Mouse (Mus musculus) adrenal gland, postnatal 25 days (tissue): ENCODE measurements at regions not wholly inside any gene's neighbourhood (a gene's known extent, or its start where the extent isn't known, plus 50 kb on each side); places are given as distances from the start of the nearest gene placed in this dataset.

Experiments used
- DNase-seq: peaks from one replicate; pipeline ENCODE4 v3.0.0; 2021; ENCODE audit warnings: mixed read lengths

- no peak for DNase-seq
These were observed 215.6 kb downstream of the Cog6 start for GRCm38 (mm10) chr3:52801446-52801845.

GRCm38 (mm10) chr3:52800673-52801072 is 216.4 kb downstream of the Cog6 start:
- DNase-seq: no peak

GRCm38 (mm10) chr3:52797801-52798200 is 219.2 kb downstream of the Cog6 start:
- no peak for DNase-seq

GRCm38 (mm10) chr3:52797164-52797563 is 219.9 kb downstream of the Cog6 start:
- no peak for DNase-seq

GRCm38 (mm10) chr3:52794218-52794617 is 222.8 kb downstream of the Cog6 start:
- no peak for DNase-seq

- no peak for DNase-seq
These were observed 224.2 kb downstream of the Cog6 start for GRCm38 (mm10) chr3:52792801-52793200.

- DNase-seq: no peak
These were observed 224.9 kb downstream of the Cog6 start for GRCm38 (mm10) chr3:52792121-52792520.

- no peak for DNase-seq
These were observed 226.1 kb downstream of the Cog6 start for GRCm38 (mm10) chr3:52790942-52791341.

- no peak for DNase-seq
These were observed 228.9 kb downstream of the Cog6 start for GRCm38 (mm10) chr3:52787964-52788760.

- DNase-seq: no peak
These were observed 231.4 kb downstream of the Cog6 start for GRCm38 (mm10) chr3:52785595-52785994.

GRCm38 (mm10) chr3:52784476-52784875 is 232.6 kb downstream of the Cog6 start:
- DNase-seq: no peak

- DNase-seq: no peak
These were observed 234.5 kb downstream of the Cog6 start for GRCm38 (mm10) chr3:52782576-52782975.

- DNase-seq: no peak
These were observed 235.5 kb downstream of the Cog6 start for GRCm38 (mm10) chr3:52781521-52781920.

- no peak for DNase-seq
These were observed 236.7 kb downstream of the Cog6 start for GRCm38 (mm10) chr3:52780356-52780755.

GRCm38 (mm10) chr3:52775875-52776274 is 241.2 kb downstream of the Cog6 start:
- DNase-seq: no peak

- no peak for DNase-seq
These were observed 241.9 kb downstream of the Cog6 start for GRCm38 (mm10) chr3:52775156-52775555.

GRCm38 (mm10) chr3:52774734-52775133 is 242.3 kb downstream of the Cog6 start:
- no peak for DNase-seq

- peak; percentile 13 for DNase-seq
These were observed 249.8 kb downstream of the Cog6 start for GRCm38 (mm10) chr3:52767276-52767675.

- DNase-seq: peak; percentile 9
These were observed 250.2 kb downstream of the Cog6 start for GRCm38 (mm10) chr3:52766841-52767240.

- DNase-seq: peak; percentile 22
These were observed 252.9 kb downstream of the Cog6 start for GRCm38 (mm10) chr3:52764166-52764565.

GRCm38 (mm10) chr3:52763660-52764059 is 253.4 kb downstream of the Cog6 start:
- no peak for DNase-seq

- no peak for DNase-seq
These were observed 254.5 kb downstream of the Cog6 start for GRCm38 (mm10) chr3:52762549-52762948.

- DNase-seq: no peak
These were observed 257.2 kb downstream of the Cog6 start for GRCm38 (mm10) chr3:52759846-52760245.

- DNase-seq: peak; percentile 51
These were observed 258.5 kb downstream of the Cog6 start for GRCm38 (mm10) chr3:52758561-52758960.
